Mouse (Mus musculus) liver, embryonic 14.5 days (tissue): ENCODE measurements around the gene Ampd3.

Experiments used
- CTCF ChIP-seq: IDR thresholded peaks from 2 replicates; pipeline ENCODE4 v1.5.1; 2016; ENCODE audit warnings: antibody characterized with exemption, low read depth, control low read depth
- EP300 ChIP-seq: IDR thresholded peaks from 2 replicates; pipeline ENCODE4 v1.6.1; 2016; ENCODE audit warnings: antibody characterized with exemption, low read depth

- TF ChIP-seq CTCF (no peak), EP300 (peak; percentile 56)
These were observed 2.9 kb downstream of the Ampd3 start for GRCm38 (mm10) chr7:110770949-110771348.
